Mouse (Mus musculus) embryo, embryonic 11 days (tissue): Measurements from ENCODE around the gene Hivep3.

ENCODE experiments used
- DNase-seq: peaks from one replicate; pipeline ENCODE4 v3.0.0-alpha.2; 2015

Gene Hivep3

GRCm38 (mm10) chr4:119733184-119733880 lies at the start of gene Hivep3:
Hivep3 (plus strand) TSS chr4:119733784.
- DNase-seq = peak; percentile 99

- DNase-seq = no peak
Observed at GRCm38 (mm10) chr4:119685746-119686145, 47.8 kb upstream of the Hivep3 start.

- no peak for DNase-seq
Observed at GRCm38 (mm10) chr4:119698339-119698738, 35.2 kb upstream of the Hivep3 start.

- no peak for DNase-seq
Observed at GRCm38 (mm10) chr4:119701269-119701954, 32.2 kb upstream of the Hivep3 start.

GRCm38 (mm10) chr4:119703965-119704364 lies 29.6 kb upstream of the Hivep3 start:
- DNase-seq = no peak

- no peak for DNase-seq
Observed at GRCm38 (mm10) chr4:119707326-119707725, 26.3 kb upstream of the Hivep3 start.

- DNase-seq = no peak
Observed at GRCm38 (mm10) chr4:119707751-119708150, 25.8 kb upstream of the Hivep3 start.

- no peak for DNase-seq
Observed at GRCm38 (mm10) chr4:119710208-119710607, 23.4 kb upstream of the Hivep3 start.

GRCm38 (mm10) chr4:119717443-119717842 lies 16.1 kb upstream of the Hivep3 start:
- no peak for DNase-seq

- no peak for DNase-seq
Observed at GRCm38 (mm10) chr4:119721531-119721930, 12.1 kb upstream of the Hivep3 start.

GRCm38 (mm10) chr4:119726074-119726473 lies 7.5 kb upstream of the Hivep3 start:
- DNase-seq = no peak

- no peak for DNase-seq
Observed at GRCm38 (mm10) chr4:119727871-119728270, 5.7 kb upstream of the Hivep3 start.

- DNase-seq = peak; percentile 42
Observed at GRCm38 (mm10) chr4:119733942-119734341, 358 bp downstream of the Hivep3 start.

- DNase-seq = no peak
Observed at GRCm38 (mm10) chr4:119734352-119734751, 768 bp downstream of the Hivep3 start.

GRCm38 (mm10) chr4:119738641-119739040 lies 5.1 kb downstream of the Hivep3 start:
- no peak for DNase-seq

- no peak for DNase-seq
Observed at GRCm38 (mm10) chr4:119739301-119740062, 5.9 kb downstream of the Hivep3 start.

- no peak for DNase-seq
Observed at GRCm38 (mm10) chr4:119748341-119748740, 14.8 kb downstream of the Hivep3 start.

- DNase-seq = peak; percentile 47
Observed at GRCm38 (mm10) chr4:119750157-119750556, 16.6 kb downstream of the Hivep3 start.

GRCm38 (mm10) chr4:119750681-119751211 lies 17.2 kb downstream of the Hivep3 start:
- no peak for DNase-seq

- no peak for DNase-seq
Observed at GRCm38 (mm10) chr4:119751408-119752006, 17.9 kb downstream of the Hivep3 start.

- DNase-seq = no peak
Observed at GRCm38 (mm10) chr4:119759574-119760233, 26.1 kb downstream of the Hivep3 start.

- no peak for DNase-seq
Observed at GRCm38 (mm10) chr4:119760820-119761219, 27.2 kb downstream of the Hivep3 start.
